Mouse (Mus musculus) adrenal gland, postnatal 4 days (tissue): Measurements from ENCODE around the gene Osbpl6. TPM values are rescaled to one million over a fixed set of nuclear protein-coding genes. Genes with fewer than 3 reads are reported as not detected.

Experiments used
- DNase-seq, 2 experiments: peaks; one replicate each; pipeline ENCODE4 v3.0.0; 2021 to 2022; ENCODE audit warnings: low spot score in 2 of 2, mixed read lengths in 2 of 2
- microRNA-seq: library from miRNA; unstranded; fragments of <30 nt; microRNA quantifications from one replicate; pipeline ENCODE4 v1.2.0, GENCODE M21; 2021
- total RNA-seq, 2 experiments: library from RNA; stranded (reverse); gene quantifications; 2 replicates each; pipeline ENCODE4 v1.2.3; 2021

The Osbpl6 gene
- total RNA-seq, 2 experiments from 2014 or later = 29.9 to 33.9 TPM

DNA sequence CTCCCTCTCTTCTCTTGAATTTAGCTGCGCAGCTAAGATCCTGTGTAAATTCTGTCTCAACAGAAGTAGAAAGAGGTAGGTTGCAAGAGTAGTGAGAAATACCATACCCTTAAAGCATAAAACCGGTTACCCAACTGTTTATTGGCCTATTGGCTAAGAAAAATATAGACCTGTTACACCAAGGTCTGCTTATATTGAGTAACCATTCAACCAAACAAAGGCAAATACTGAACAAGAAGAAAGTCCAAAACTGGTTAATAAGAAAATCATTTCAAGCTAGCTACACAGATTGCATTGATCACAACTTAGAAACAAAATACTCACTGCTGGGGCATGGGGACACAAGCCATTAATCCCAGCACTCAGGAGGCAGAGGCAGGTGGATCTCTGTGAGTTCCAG, 233.3 kb downstream of the Osbpl6 start:
- no peak for DNase-seq

DNA sequence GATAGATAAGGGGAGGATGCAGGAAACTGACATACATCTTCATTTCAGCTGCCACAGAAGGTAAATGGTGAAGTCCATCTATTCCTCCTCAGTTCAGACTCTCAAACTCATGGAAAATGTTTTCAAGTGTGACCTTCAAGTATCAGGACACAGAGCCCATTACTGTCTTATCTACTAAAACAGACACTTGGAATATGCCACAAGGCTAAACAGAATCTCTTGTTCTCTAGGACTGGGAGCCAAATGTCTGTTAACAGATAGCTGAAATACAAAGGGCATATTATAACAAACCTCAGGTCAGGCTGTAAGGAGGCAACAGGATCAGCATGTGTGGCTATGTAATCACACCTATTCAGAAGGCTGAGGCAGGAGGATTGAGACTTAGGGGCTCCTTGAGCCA, 237.5 kb downstream of the Osbpl6 start:
- DNase-seq = no peak

DNA sequence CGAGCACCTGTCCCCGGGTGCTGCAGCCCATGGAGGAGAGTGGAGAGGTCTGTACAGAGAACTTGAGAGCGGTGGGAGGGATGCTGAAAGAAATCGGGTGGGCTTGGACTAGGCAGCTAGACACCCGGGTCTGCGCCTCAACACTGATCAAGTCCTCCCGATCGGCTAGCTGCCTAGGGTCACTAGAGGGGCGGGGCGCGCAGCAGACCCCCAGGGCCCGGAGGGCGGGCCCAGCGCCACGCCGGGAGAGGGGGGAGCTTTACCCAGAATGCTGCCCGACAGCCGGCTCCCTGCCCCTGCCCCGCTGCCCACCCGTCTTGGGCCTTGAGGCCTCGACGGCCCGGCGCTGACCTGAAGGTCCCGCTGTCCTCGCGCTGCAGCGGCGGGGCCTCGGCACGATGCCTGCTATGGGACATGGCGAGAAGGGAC, 241.1 kb downstream of the Osbpl6 start:
- DNase-seq = no peak

DNA sequence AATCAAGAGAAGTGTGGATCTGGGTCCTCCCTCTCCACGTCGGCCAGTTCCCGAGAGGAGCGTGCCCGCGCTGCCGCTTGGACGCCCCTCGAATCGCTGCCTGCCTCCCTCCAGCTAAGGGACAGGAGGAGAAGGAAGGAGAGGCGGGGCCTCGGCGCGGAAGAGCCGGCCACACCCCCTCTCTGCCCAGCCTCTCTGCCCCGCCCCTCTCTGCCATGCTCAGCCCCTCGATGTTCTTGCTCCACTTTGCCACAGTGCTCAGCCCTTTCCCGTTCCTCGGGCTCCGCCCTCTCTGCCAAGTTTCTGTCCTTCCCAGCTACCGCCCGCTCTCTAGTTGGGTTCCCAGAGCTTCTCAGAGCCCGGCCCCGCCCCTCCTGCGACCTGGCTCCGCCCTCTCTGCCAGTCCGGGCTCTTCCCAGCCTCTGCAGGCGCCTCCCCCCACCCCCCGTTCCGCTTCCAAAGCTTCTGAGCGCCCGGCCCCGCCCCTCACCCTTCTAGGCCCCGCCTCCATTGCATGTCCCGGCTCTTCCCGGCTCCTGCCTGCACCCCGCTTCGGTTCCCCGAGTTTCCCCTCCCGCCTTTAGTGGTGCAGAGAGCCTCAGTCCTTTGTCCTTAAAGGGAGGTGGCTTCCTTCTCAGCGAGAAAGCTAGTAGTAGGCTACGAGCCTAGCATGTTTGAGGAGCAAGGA, 241.7 kb downstream of the Osbpl6 start, which contains the start of the genes Prkra and Pjvk:
TSS of gene Prkra (minus strand) at position 133 of the 688 bp plus-strand sequence.
TSS of gene Pjvk (plus strand) at position 594 of the 688 bp plus-strand sequence.
- DNase-seq = peak; percentile 95

DNA sequence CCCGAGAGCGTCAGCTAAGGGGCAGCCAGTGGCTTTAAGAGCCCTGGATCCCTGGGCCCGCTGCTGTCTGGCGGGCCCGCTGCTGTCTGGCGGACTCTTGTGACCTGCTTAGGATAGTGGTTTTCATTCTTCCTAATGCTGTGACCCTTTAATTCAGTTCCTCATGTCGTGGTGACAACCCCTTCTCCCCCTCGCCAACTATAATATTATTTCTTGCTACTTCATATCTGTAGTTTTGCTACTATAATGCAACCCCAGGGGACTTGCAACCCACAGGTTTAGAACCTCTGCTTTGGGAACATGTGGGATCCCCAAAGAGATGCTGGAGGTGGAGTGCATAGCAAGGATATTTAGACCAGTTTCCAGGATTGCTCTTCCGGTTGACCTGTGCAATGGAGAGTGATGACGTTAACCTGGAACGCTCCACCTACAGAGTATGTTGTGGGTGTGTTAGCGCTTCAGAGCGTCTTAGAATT, 242.4 kb downstream of the Osbpl6 start:
- no peak for DNase-seq

Small RNA genes lying within 50 kb of the gene (microRNA-seq; reads per million reads assigned to microRNA genes)
- gene Gm23164 = not detected

Other genes with a start within 250 kb of the Osbpl6 start
- gene Pde11a, start 67.7 kb upstream of the Osbpl6 start, total RNA-seq = 1 to 10 TPM in 1 of 2 experiments, under 1 TPM in 1; 0.76 to 1.3 TPM
- gene Cyct, start 46.1 kb upstream of the Osbpl6 start, total RNA-seq = not detected
- gene Rbm45, start 36.5 kb upstream of the Osbpl6 start, total RNA-seq = 10 to 100 TPM; 49.3 to 50.7 TPM
- gene Prkra, start 241.5 kb downstream of the Osbpl6 start, total RNA-seq = 10 to 100 TPM; 41.3 to 43.8 TPM
- 1 to 10 TPM in 1 of 2 experiments, under 1 TPM in 1; 0.64 to 1.7 TPM for gene Pjvk, start 242.0 kb downstream of the Osbpl6 start, total RNA-seq